Mouse (Mus musculus): ENCODE data around the gene Gm21310. TPM values are rescaled to one million over a fixed set of nuclear protein-coding genes. Genes with fewer than 3 reads are reported as not detected.
"Not testable (repeated sequence)": the region's sequence is repeated elsewhere in the genome, so short reads cannot be mapped to it uniquely, and the experiment has no call there.

Gm21310 gene
- total RNA-seq (2021), result not detected
- long read RNA-seq, experiment 1, result 0 reads
- long read RNA-seq, experiment 2, result 0 reads

DNA sequence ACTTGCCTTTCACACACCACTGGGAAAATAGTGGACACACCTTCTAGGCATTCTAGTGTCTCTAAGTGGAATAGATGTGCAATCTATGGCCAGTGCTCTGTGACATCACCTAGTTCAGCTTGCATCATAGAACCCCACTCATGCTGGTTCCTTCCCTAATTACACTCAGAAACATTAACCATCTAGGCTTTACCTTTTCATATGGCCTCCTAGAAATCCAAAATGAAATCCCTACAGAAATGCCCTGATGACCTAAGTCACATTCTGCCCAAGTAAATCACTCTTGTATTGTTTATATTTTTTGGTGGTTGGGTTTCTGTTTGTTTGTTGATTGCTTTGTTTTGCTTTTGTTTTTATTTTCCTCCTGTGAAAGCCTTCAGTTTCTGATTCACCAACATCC, at the start of gene Gm21310:
Gm21310 (minus strand) TSS at position 101 of the 400 bp plus-strand sequence.
- not testable (repeated sequence) for DNase-seq (ENCODE audit: low spot score in 2 of 2)

Other genes starting within 250 kb of the Gm21310 start
- gene Gm20834, start 177.4 kb upstream of the Gm21310 start, total RNA-seq (2021), result not detected

Data from adrenal gland, adult 18-20 months (tissue).